Mouse (Mus musculus): ENCODE results near the gene Fsip1. TPM values are rescaled to one million over a fixed set of nuclear protein-coding genes. Genes with fewer than 3 reads are reported as not detected.

Gene Fsip1
- polyA plus RNA-seq, 1 experiment: not detected

DNA sequence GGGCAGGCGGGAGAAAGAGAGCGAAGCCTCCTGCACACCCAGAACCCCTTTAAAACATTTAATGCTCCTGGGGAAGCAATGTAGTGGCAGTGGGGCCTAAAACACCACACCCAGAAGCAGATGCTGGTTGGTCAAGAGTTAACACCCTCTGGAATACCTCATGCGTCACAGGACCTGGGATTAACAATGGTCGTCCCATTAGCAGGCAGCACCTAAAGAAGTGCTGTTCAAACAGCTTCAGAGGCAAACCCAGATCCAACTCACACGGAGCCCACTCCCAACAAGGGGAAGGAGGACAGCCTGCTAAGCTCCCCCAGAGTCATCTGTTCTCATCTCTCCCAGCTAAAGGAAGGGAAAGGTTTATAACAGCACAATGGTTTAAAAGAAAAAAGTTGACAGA is 48.1 kb downstream of the Fsip1 start:
- Histone ChIP-seq H3K4me3 (replicated peaks; ENCODE audit: control insufficient read depth, low read depth, low read length) (no peak overlapping the region), H3K4me1 (ENCODE audit: control insufficient read depth, insufficient read depth, low read length) (no peaks in the 10 kb centered on the region), H3K27ac (ENCODE audit: control insufficient read depth, insufficient read depth, low read depth, low read length, poor library complexity) (no peak overlapping the region)
- 73% methylated on average over 5 of the region's 5 CpGs for WGBS
- TF ChIP-seq POLR2A (IDR thresholded peaks at IDR 0.05; ENCODE audit: borderline replicate concordance, control insufficient read depth, low read depth, low read length): no peak
- no peak for TF ChIP-seq CTCF (IDR thresholded peaks at IDR 0.05; ENCODE audit: control insufficient read depth, insufficient read depth, low read length)

DNA sequence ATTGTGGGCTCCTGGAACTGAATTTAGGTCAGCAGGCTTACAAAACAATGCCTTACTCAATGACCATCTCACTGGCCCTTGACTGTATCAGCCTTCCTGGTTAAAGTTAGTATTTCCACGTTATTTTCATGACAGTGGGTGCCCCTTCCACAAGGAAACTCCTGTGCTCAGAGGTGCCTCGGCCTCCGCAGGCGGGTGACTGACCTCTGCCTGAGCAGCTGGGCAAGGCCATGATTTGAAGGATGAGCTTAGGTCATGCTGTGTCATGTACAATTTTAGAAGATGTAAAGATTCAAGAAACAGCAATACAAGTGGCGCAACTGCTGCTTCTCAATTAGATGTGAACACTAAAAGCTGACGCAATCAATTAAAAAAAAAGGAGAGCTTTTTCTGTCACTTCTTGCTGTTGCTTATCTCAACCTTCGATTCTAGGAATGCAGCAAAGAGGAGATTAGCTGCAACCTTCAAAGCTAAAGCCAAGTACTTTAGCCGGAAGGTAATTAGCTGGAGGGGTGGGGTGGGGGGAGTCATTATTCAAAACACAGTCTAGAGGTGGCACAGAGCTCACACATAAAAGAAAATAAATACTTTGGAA is 50.7 kb downstream of the Fsip1 start:
- no peak overlapping the region for H3K27ac ChIP-seq (ENCODE audit: control insufficient read depth, insufficient read depth, low read depth, low read length, poor library complexity)
- H3K4me3 ChIP-seq (replicated peaks; ENCODE audit: control insufficient read depth, low read depth, low read length): no peak overlapping the region
- no peak for TF ChIP-seq CTCF (IDR thresholded peaks at IDR 0.05; ENCODE audit: control insufficient read depth, insufficient read depth, low read length)
- no peak for TF ChIP-seq POLR2A (IDR thresholded peaks at IDR 0.05; ENCODE audit: borderline replicate concordance, control insufficient read depth, low read depth, low read length)
- 59% methylated on average over 8 of the region's 8 CpGs for WGBS
- H3K4me1 ChIP-seq (ENCODE audit: control insufficient read depth, insufficient read depth, low read length): no peaks in the 10 kb centered on the region

DNA sequence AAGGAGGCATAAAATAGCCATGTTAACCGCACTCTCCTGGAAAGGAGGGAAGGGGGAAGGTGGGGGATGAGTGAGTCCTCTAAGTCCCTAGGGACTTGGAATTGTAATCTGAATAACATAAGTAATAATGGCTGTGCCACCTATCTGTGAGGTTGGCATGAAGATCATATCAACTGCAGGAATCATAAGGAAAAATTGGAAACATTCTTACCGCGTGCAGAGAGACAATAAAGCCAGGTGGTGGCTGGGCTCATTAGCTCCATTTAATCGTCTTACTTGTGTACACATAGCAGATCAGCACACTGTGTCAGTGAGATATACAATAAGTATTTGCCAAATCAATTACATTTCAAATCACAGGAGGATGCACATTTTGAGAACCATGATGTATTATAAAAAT is 52.1 kb downstream of the Fsip1 start:
- 83% methylated on average over 4 of the region's 4 CpGs for WGBS
- Histone ChIP-seq H3K4me3 (replicated peaks; ENCODE audit: control insufficient read depth, low read depth, low read length) (no peak overlapping the region), H3K4me1 (ENCODE audit: control insufficient read depth, insufficient read depth, low read length) (no peaks in the 10 kb centered on the region), H3K27ac (ENCODE audit: control insufficient read depth, insufficient read depth, low read depth, low read length, poor library complexity) (no peak overlapping the region)
- no peak for TF ChIP-seq POLR2A (IDR thresholded peaks at IDR 0.05; ENCODE audit: borderline replicate concordance, control insufficient read depth, low read depth, low read length)
- no peak for TF ChIP-seq CTCF (IDR thresholded peaks at IDR 0.05; ENCODE audit: control insufficient read depth, insufficient read depth, low read length)

DNA sequence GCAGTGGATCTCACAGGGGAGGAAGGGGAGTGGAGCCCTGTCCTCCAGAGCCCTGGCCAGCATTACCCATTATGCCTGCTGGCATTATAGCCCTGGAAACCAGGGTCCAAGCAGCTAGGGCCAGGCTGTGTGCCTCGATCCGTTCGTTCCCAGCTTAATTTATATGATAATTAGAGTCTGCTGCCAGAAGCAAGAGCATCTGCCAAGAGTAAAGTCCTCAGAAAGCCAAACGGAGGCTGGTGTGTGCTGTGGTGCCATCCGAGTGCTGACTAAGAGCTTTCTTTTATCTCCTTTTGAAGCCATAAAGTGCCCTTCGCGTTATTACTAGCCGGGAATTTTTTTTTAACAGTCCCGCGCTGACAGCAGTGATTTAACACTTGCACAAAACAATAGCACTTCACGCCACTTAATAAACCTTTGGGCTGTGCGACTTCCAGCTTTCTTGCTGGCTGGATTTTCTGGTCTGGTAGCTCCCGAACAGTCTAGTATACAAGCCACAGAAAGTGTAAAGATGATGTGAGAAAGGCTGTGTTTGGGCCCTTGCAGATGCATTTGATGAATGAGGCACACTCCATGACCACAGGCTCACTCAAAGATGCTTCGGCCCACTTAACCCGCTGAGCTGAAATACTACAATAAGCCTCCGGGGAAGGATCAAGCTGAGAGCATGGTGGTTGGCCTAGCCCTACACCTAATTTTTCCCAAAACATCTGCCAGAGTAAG is 52.9 kb downstream of the Fsip1 start:
- no peak overlapping the region for H3K27ac ChIP-seq (ENCODE audit: control insufficient read depth, insufficient read depth, low read depth, low read length, poor library complexity)
- WGBS: 43% methylated on average over 16 of the region's 16 CpGs
- H3K4me1 ChIP-seq (ENCODE audit: control insufficient read depth, insufficient read depth, low read length): no peaks in the 10 kb centered on the region
- TF ChIP-seq POLR2A (IDR thresholded peaks at IDR 0.05; ENCODE audit: borderline replicate concordance, control insufficient read depth, low read depth, low read length) (no peak), CTCF (IDR thresholded peaks at IDR 0.05; ENCODE audit: control insufficient read depth, insufficient read depth, low read length) (no peak)
- H3K4me3 ChIP-seq (replicated peaks; ENCODE audit: control insufficient read depth, low read depth, low read length): no peak overlapping the region

DNA sequence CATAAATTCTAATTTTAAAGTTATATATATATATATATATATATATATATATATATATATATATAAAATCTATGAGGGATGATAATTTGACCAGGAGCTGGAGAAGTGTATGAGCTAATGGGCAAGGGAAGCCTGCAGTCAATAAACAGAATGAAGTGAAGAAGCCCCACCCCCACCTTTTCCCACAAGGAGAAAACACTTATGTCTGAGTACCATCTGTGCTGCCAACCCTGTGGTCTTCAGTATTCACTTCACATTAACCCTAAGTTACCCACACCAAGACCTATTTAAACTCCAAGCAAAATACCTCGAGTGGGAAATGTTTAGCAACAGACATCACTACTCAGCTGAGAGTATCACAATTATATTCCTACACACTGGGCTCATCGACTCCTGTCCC is 53.8 kb downstream of the Fsip1 start:
- H3K4me3 ChIP-seq (replicated peaks; ENCODE audit: control insufficient read depth, low read depth, low read length): no peak overlapping the region
- H3K27ac ChIP-seq (ENCODE audit: control insufficient read depth, insufficient read depth, low read depth, low read length, poor library complexity): no peak overlapping the region
- 59% methylated on average over 2 of the region's 2 CpGs for WGBS
- TF ChIP-seq POLR2A (IDR thresholded peaks at IDR 0.05; ENCODE audit: borderline replicate concordance, control insufficient read depth, low read depth, low read length) (no peak), CTCF (IDR thresholded peaks at IDR 0.05; ENCODE audit: control insufficient read depth, insufficient read depth, low read length) (no peak)
- H3K4me1 ChIP-seq (ENCODE audit: control insufficient read depth, insufficient read depth, low read length): no peaks in the 10 kb centered on the region

DNA sequence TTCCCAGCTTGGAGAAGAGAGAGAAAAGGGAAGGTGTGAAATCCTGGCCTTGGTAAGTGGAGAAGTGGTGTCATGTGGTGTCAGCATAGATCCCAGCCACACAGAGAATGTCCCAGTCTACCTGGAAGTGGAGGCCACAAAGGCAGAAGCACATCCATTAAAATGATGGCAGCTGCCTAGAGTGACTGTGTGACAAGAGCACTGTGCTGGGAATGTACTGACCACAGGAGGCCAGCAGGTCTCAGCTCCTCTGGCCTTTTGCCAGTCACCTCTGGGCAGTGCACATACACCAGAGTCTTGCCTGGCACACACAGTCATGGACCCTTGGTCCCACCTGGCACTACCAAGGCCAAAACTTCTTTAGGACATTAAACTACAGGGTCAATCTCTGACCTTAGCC is 54.8 kb downstream of the Fsip1 start:
- TF ChIP-seq POLR2A (IDR thresholded peaks at IDR 0.05; ENCODE audit: borderline replicate concordance, control insufficient read depth, low read depth, low read length) (no peak), CTCF (IDR thresholded peaks at IDR 0.05; ENCODE audit: control insufficient read depth, insufficient read depth, low read length) (no peak)
- Histone ChIP-seq H3K27ac (ENCODE audit: control insufficient read depth, insufficient read depth, low read depth, low read length, poor library complexity) (no peak overlapping the region), H3K4me1 (ENCODE audit: control insufficient read depth, insufficient read depth, low read length) (no peaks in the 10 kb centered on the region), H3K4me3 (replicated peaks; ENCODE audit: control insufficient read depth, low read depth, low read length) (no peak overlapping the region)

DNA sequence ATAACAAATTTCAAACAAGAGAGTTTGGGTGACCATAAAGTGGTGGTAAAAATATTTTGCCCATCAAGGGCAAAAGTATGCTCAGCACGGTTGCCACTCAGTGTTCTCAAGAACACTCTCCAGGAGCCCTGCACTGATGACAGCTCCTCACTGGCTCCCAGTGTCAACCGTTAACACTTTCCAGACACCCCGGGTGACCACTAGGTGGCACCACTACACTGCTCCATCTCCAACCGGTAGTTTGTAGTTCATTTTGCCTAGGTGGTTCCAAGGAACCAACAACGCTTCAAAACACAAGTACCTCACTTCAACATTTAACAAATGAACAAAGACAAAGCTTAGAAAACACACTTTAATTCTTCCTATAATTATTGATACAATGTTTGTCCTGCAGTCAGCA is 56.9 kb downstream of the Fsip1 start:
- WGBS: 7% methylated on average over 5 of the region's 5 CpGs
- H3K4me3 ChIP-seq (replicated peaks; ENCODE audit: control insufficient read depth, low read depth, low read length): no peak overlapping the region
- no peak for TF ChIP-seq POLR2A (IDR thresholded peaks at IDR 0.05; ENCODE audit: borderline replicate concordance, control insufficient read depth, low read depth, low read length)
- peak; percentile 89 for TF ChIP-seq CTCF (IDR thresholded peaks at IDR 0.05; ENCODE audit: control insufficient read depth, insufficient read depth, low read length)
- H3K4me1 ChIP-seq (ENCODE audit: control insufficient read depth, insufficient read depth, low read length): no peaks in the 10 kb centered on the region
- H3K27ac ChIP-seq (ENCODE audit: control insufficient read depth, insufficient read depth, low read depth, low read length, poor library complexity): no peak overlapping the region

DNA sequence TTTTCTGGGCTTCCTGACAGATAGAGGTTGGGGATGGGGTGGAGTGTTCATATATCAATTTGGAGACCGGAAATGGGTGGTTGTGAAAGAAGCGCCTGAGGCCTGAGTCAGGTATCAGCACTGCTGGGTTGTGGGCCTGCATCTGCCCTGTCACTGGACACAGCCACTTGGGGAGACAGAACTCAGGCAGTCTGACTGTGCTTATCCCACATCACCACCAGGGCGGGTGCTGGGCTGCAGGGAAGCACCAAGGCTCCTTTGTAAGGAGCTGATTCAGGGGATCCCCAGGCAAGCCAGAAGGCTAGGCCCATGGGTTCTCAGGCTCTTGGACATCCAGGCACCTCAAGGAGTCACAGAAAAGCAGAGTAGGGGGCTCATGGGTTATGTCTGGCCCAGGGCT is 59.8 kb downstream of the Fsip1 start:
- no peaks in the 10 kb centered on the region for H3K4me1 ChIP-seq (ENCODE audit: control insufficient read depth, insufficient read depth, low read length)
- 73% methylated on average over 3 of the region's 3 CpGs for WGBS
- H3K4me3 ChIP-seq (replicated peaks; ENCODE audit: control insufficient read depth, low read depth, low read length): no peak overlapping the region
- no peak overlapping the region for H3K27ac ChIP-seq (ENCODE audit: control insufficient read depth, insufficient read depth, low read depth, low read length, poor library complexity)
- TF ChIP-seq POLR2A (IDR thresholded peaks at IDR 0.05; ENCODE audit: borderline replicate concordance, control insufficient read depth, low read depth, low read length) (no peak), CTCF (IDR thresholded peaks at IDR 0.05; ENCODE audit: control insufficient read depth, insufficient read depth, low read length) (no peak)
